Mouse (Mus musculus) spleen, adult 2 months (tissue): ENCODE measurements around the gene Ilvbl. TPM values are rescaled to one million over a fixed set of nuclear protein-coding genes. Genes with fewer than 3 reads are reported as not detected.

ENCODE experiments used
- DNase-seq, 2 experiments: peaks; one replicate each; pipeline versions ENCODE4 v3.0.0 to v3.0.0-alpha.2; 2012 to 2021; ENCODE audit warnings: low spot score in 2 of 2, low read depth in 1 of 2
- H3K27ac ChIP-seq: fragments of 200-500 bp; 2 replicates; pipeline ENCODE4 v1.5.1; 2012; ENCODE audit warnings: low read length, inconsistent platforms; ENCODE audit not compliant: insufficient read depth
- H3K27me3 ChIP-seq: fragments of 200-500 bp; 2 replicates; pipeline ENCODE4 v1.6.1; 2012; ENCODE audit warnings: mild to moderate bottlenecking, moderate library complexity, low read length, inconsistent platforms; ENCODE audit not compliant: control insufficient read depth, insufficient read depth
- H3K36me3 ChIP-seq: fragments of 200-500 bp; 2 replicates; pipeline ENCODE4 v1.6.1; 2012; ENCODE audit warnings: mild to moderate bottlenecking, low read length, inconsistent platforms; ENCODE audit not compliant: control insufficient read depth, insufficient read depth
- H3K4me1 ChIP-seq: fragments of 200-500 bp; 2 replicates; pipeline ENCODE4 v1.6.1; 2011; ENCODE audit warnings: inconsistent platforms; ENCODE audit not compliant: control insufficient read depth, insufficient read depth, insufficient read length
- H3K4me3 ChIP-seq: fragments of 200-500 bp; 2 replicates; pipeline ENCODE4 v1.5.1; 2011; ENCODE audit warnings: mild to moderate bottlenecking, inconsistent platforms; ENCODE audit not compliant: insufficient read depth, insufficient read length; ENCODE audit errors: extremely low read depth
- CTCF ChIP-seq: fragments of 200-500 bp; IDR thresholded peaks from 2 replicates; pipeline ENCODE4 v1.5.1; 2011; ENCODE audit warnings: mild to moderate bottlenecking, inconsistent platforms; ENCODE audit not compliant: insufficient read depth, insufficient read length, insufficient replicate concordance; ENCODE audit errors: extremely low read depth
- POLR2A ChIP-seq: fragments of 200-500 bp; IDR thresholded peaks from 2 replicates; pipeline ENCODE4 v1.6.1; 2011; ENCODE audit warnings: low read depth, low read length, inconsistent platforms
- WGBS: fragments of 180-500 bp; shearing (Covaris S2); methylation state at CpG from one replicate; pipeline ENCODE4 v1.1.7; 2018; 5-methylcytosine and 5-hydroxymethylcytosine counted together
- polyA plus RNA-seq: library from polyadenylated mRNA; depleted of rRNA; stranded (reverse); fragments of >200 nt; gene quantifications from 2 replicates; pipeline ENCODE4 v1.2.3, GENCODE M21; 2012

Ilvbl gene
- polyA plus RNA-seq, 1 experiment = 33.5 TPM

- WGBS = 77% methylated on average over 6 of the region's 6 CpGs
- Histone ChIP-seq H3K4me1 (no peaks in the 10 kb centered on the region), H3K4me3 (no peak overlapping the region), H3K27ac (no peak overlapping the region), H3K27me3 (no peaks in the 10 kb centered on the region), H3K36me3 (no peaks in the 10 kb centered on the region)
- no peak for DNase-seq
- TF ChIP-seq POLR2A (no peak), CTCF (no peak)
Observed at GRCm38 (mm10) chr10:78570416-78570815, 3.7 kb upstream of the Ilvbl start.

- Histone ChIP-seq H3K27ac (no peak overlapping the region), H3K27me3 (no peaks in the 10 kb centered on the region), H3K4me1 (peaks cover 3% of the 10 kb centered on the region; the same call in 1 of the 2 replicates), H3K36me3 (no peaks in the 10 kb centered on the region), H3K4me3 (no peak overlapping the region)
- DNase-seq = no peak
- 79% methylated on average over 2 of the region's 2 CpGs for WGBS
- TF ChIP-seq CTCF = no peak
- no peak for TF ChIP-seq POLR2A
Observed at GRCm38 (mm10) chr10:78570897-78571296, 3.2 kb upstream of the Ilvbl start.

GRCm38 (mm10) chr10:78573226-78573625, 920 bp upstream of the Ilvbl start:
- whole genome bisulfite sequencing = 40% methylated on average over 3 of the region's 3 CpGs
- Histone ChIP-seq H3K4me1 (peaks cover 3% of the 10 kb centered on the region; the same call in 1 of the 2 replicates), H3K27me3 (no peaks in the 10 kb centered on the region), H3K27ac (no peak overlapping the region), H3K36me3 (peaks cover 4% of the 10 kb centered on the region; the same call in 1 of the 2 replicates), H3K4me3 (no peak overlapping the region)
- no peak for DNase-seq
- TF ChIP-seq CTCF (no peak), POLR2A (no peak)

- WGBS = 10% methylated on average over 13 of the region's 13 CpGs
- peak overlapping the region; percentile 96 for H3K27ac ChIP-seq
- peaks cover 3% of the 10 kb centered on the region; the same call in 1 of the 2 replicates for H3K4me1 ChIP-seq
- peak overlapping the region; percentile 85 for H3K4me3 ChIP-seq
- DNase-seq = no peak
- H3K36me3 ChIP-seq = peaks cover 13% of the 10 kb centered on the region
- TF ChIP-seq POLR2A (no peak; the same call in 1 of the 2 replicates), CTCF (no peak)
- H3K27me3 ChIP-seq = no peaks in the 10 kb centered on the region
Observed at GRCm38 (mm10) chr10:78575105-78575632, 1.0 kb downstream of the Ilvbl start.

- DNase-seq = no peak
- Histone ChIP-seq H3K4me1 (peaks cover 3% of the 10 kb centered on the region; the same call in 1 of the 2 replicates), H3K4me3 (no peak overlapping the region), H3K27me3 (no peaks in the 10 kb centered on the region), H3K27ac (no peak overlapping the region), H3K36me3 (peaks cover 14% of the 10 kb centered on the region)
- 70% methylated on average over 2 of the region's 2 CpGs for WGBS
- TF ChIP-seq CTCF (no peak), POLR2A (no peak)
Observed at GRCm38 (mm10) chr10:78575690-78576089, 1.5 kb downstream of the Ilvbl start.

GRCm38 (mm10) chr10:78576435-78577184, 2.5 kb downstream of the Ilvbl start:
- H3K4me1 ChIP-seq = peaks cover 3% of the 10 kb centered on the region; the same call in 1 of the 2 replicates
- no peaks in the 10 kb centered on the region for H3K27me3 ChIP-seq
- no peak overlapping the region for H3K4me3 ChIP-seq
- no peak overlapping the region for H3K27ac ChIP-seq
- DNase-seq = no peak
- H3K36me3 ChIP-seq = peaks cover 18% of the 10 kb centered on the region
- WGBS = 88% methylated on average over 16 of the region's 16 CpGs
- TF ChIP-seq POLR2A = no peak
- TF ChIP-seq CTCF = no peak

GRCm38 (mm10) chr10:78578204-78578603, 4.1 kb downstream of the Ilvbl start:
- no peak overlapping the region for H3K27ac ChIP-seq
- TF ChIP-seq POLR2A (no peak), CTCF (no peak)
- peaks cover 3% of the 10 kb centered on the region; the same call in 1 of the 2 replicates for H3K4me1 ChIP-seq
- no peak for DNase-seq
- no peaks in the 10 kb centered on the region for H3K27me3 ChIP-seq
- peaks cover 18% of the 10 kb centered on the region for H3K36me3 ChIP-seq
- 69% methylated on average over 3 of the region's 3 CpGs for WGBS
- H3K4me3 ChIP-seq = no peak overlapping the region
